Mouse (Mus musculus): ENCODE data around the gene Rhoc. TPM values are rescaled to one million over a fixed set of nuclear protein-coding genes. Genes with fewer than 3 reads are reported as not detected.

Rhoc gene
- polyA plus RNA-seq, 1 experiment from 2014 or later, result 192 TPM

DNA sequence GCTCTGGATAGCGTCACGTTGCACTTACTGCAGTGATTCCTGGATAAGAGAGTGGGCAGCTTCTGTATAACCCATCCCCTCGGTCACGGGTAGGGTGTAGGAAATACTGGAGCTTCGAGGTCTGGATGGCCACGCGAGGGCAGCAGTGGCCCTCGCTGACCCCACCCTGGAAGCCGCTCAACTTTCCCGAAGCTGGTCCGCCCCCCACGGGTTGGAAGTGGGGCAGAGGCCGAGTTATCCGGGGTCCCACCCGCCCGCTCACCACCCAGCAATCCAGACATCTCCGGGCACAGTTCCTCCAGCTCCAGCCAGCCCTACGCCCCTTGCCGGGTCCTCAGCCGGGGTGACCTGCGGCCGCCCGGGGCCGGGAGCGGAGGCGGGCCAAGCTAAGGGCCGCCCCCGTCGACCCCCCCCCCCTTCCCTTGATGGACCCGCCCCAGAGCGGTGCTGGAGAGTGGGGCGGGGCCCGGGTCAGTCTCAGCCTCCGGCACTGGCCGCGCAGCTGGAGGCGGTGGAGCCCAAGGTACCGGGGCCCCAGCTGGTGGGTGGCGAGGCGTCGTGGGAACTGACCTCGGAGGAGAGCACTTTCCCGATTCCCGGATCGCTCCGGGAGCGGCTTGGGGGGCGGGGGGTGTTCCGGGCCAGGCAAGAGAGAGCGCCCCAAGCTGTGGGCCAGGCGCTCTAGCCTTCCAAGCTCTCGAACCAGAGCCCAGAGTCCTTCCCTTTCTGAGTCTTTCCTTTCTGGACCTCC is 561 bp downstream of the Rhoc start:
- peak overlapping the region; percentile 87 for H3K4me3 ChIP-seq
- peaks cover 5% of the 10 kb centered on the region for H3K27me3 ChIP-seq (replicated peaks)
- peaks cover 36% of the 10 kb centered on the region for H3K36me3 ChIP-seq
- peak overlapping the region; percentile 96 for H3K4me2 ChIP-seq
- no peaks in the 10 kb centered on the region for H3K9me3 ChIP-seq
- H3K4me1 ChIP-seq, result peaks cover 63% of the 10 kb centered on the region
- H3K9ac ChIP-seq, result peak overlapping the region; percentile 96
- ATAC-seq (ENCODE audit: extremely low read depth, insufficient number of reproducible peaks, low FRiP score, low TSS enrichment), result peak; percentile 80
- peak overlapping the region; percentile 95 for H3K27ac ChIP-seq (replicated peaks)
- 1% methylated on average over 51 of the region's 52 CpGs for WGBS

DNA sequence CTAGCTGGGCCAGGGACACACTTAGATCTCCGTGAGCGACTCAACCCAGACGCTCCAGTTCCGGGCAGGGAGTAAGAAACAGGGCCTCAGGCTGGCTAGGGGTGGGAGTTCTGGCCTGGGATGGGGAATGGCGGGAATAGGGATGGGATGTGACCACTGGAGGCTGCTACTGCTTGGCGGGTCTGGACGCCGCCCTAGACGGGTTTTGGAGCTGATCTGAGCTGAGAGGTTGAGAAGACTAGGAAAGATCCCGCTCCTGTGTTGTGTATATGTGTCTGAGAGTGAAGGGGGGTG is 1.1 kb downstream of the Rhoc start:
- WGBS, result 0% methylated on average over 10 of the region's 10 CpGs
- peak overlapping the region; percentile 96 for H3K4me2 ChIP-seq
- H3K36me3 ChIP-seq, result peaks cover 42% of the 10 kb centered on the region
- no peak for ATAC-seq (ENCODE audit: extremely low read depth, insufficient number of reproducible peaks, low FRiP score, low TSS enrichment)
- no peaks in the 10 kb centered on the region for H3K27me3 ChIP-seq (replicated peaks)
- H3K4me3 ChIP-seq, result peak overlapping the region; percentile 87
- H3K9me3 ChIP-seq, result no peaks in the 10 kb centered on the region
- peak overlapping the region; percentile 95 for H3K27ac ChIP-seq (replicated peaks)
- H3K4me1 ChIP-seq, result peaks cover 63% of the 10 kb centered on the region
- H3K9ac ChIP-seq, result peak overlapping the region; percentile 96

GRCm38 (mm10) chr3:104789822-104790221 is 1.6 kb downstream of the Rhoc start:
- Histone ChIP-seq H3K9me3 (no peaks in the 10 kb centered on the region), H3K9ac (peak overlapping the region; percentile 96), H3K4me3 (peak overlapping the region; percentile 87), H3K4me2 (peak overlapping the region; percentile 96), H3K4me1 (peaks cover 64% of the 10 kb centered on the region), H3K36me3 (peaks cover 44% of the 10 kb centered on the region), H3K27ac (replicated peaks) (peak overlapping the region; percentile 95), H3K27me3 (replicated peaks) (no peaks in the 10 kb centered on the region)
- WGBS, result 15% methylated on average over 13 of the region's 13 CpGs
- no peak for ATAC-seq (ENCODE audit: extremely low read depth, insufficient number of reproducible peaks, low FRiP score, low TSS enrichment)

GRCm38 (mm10) chr3:104790401-104790937 is 2.3 kb downstream of the Rhoc start:
- peak overlapping the region; percentile 96 for H3K9ac ChIP-seq
- H3K4me1 ChIP-seq, result peaks cover 71% of the 10 kb centered on the region
- H3K27me3 ChIP-seq (replicated peaks), result no peaks in the 10 kb centered on the region
- peak overlapping the region; percentile 95 for H3K27ac ChIP-seq (replicated peaks)
- WGBS, result 8% methylated on average over 6 of the region's 6 CpGs
- peak overlapping the region; percentile 96 for H3K4me2 ChIP-seq
- H3K36me3 ChIP-seq, result peaks cover 47% of the 10 kb centered on the region
- ATAC-seq (ENCODE audit: extremely low read depth, insufficient number of reproducible peaks, low FRiP score, low TSS enrichment), result no peak
- H3K4me3 ChIP-seq, result peak overlapping the region; percentile 87
- no peaks in the 10 kb centered on the region for H3K9me3 ChIP-seq

GRCm38 (mm10) chr3:104791017-104791416 is 2.8 kb downstream of the Rhoc start:
- H3K9me3 ChIP-seq, result no peaks in the 10 kb centered on the region
- H3K27me3 ChIP-seq (replicated peaks), result no peaks in the 10 kb centered on the region
- peak overlapping the region; percentile 87 for H3K4me3 ChIP-seq
- H3K4me2 ChIP-seq, result peak overlapping the region; percentile 96
- WGBS, result 21% methylated on average over 4 of the region's 4 CpGs
- peaks cover 47% of the 10 kb centered on the region for H3K36me3 ChIP-seq
- no peak for ATAC-seq (ENCODE audit: extremely low read depth, insufficient number of reproducible peaks, low FRiP score, low TSS enrichment)
- H3K27ac ChIP-seq (replicated peaks), result peak overlapping the region; percentile 95
- H3K9ac ChIP-seq, result peak overlapping the region; percentile 96
- peaks cover 76% of the 10 kb centered on the region for H3K4me1 ChIP-seq

DNA sequence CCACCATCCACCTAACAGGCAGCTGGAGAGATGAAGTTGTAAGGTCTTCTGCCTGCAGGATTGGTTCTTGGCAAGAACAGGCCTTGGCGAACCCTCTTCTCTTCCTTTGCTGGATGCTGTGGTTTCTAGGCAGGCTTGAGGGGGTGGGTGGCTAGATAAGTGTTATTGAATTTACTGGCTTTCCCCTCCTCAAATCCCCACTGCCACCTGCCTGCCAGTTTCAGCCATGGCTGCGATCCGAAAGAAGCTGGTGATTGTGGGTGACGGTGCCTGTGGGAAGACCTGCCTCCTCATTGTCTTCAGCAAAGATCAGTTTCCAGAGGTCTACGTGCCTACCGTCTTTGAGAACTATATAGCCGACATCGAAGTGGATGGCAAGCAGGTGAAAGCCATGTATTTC is 3.5 kb downstream of the Rhoc start:
- Histone ChIP-seq H3K36me3 (peaks cover 52% of the 10 kb centered on the region), H3K4me2 (peak overlapping the region; percentile 96), H3K9me3 (no peaks in the 10 kb centered on the region), H3K9ac (peak overlapping the region; percentile 96), H3K27ac (replicated peaks) (peak overlapping the region; percentile 95; the same call in 1 of the 2 replicates), H3K4me3 (peak overlapping the region; percentile 87; the same call in 1 of the 2 replicates), H3K27me3 (replicated peaks) (no peaks in the 10 kb centered on the region), H3K4me1 (peaks cover 83% of the 10 kb centered on the region)
- no peak for ATAC-seq (ENCODE audit: extremely low read depth, insufficient number of reproducible peaks, low FRiP score, low TSS enrichment)
- WGBS, result 84% methylated on average over 8 of the region's 8 CpGs

GRCm38 (mm10) chr3:104792360-104793270 is 4.4 kb downstream of the Rhoc start:
- 53% methylated on average over 15 of the region's 15 CpGs for whole genome bisulfite sequencing
- no peaks in the 10 kb centered on the region for H3K9me3 ChIP-seq
- no peak for ATAC-seq (ENCODE audit: extremely low read depth, insufficient number of reproducible peaks, low FRiP score, low TSS enrichment)
- no peak overlapping the region for H3K4me3 ChIP-seq
- H3K27ac ChIP-seq (replicated peaks), result peak overlapping the region; percentile 96
- H3K9ac ChIP-seq, result peak overlapping the region; percentile 70
- H3K36me3 ChIP-seq, result peaks cover 61% of the 10 kb centered on the region
- peak overlapping the region; percentile 48 for H3K4me2 ChIP-seq
- H3K27me3 ChIP-seq (replicated peaks), result no peaks in the 10 kb centered on the region
- H3K4me1 ChIP-seq, result peaks cover 80% of the 10 kb centered on the region

- peak; percentile 84 for ATAC-seq (ENCODE audit: extremely low read depth, insufficient number of reproducible peaks, low FRiP score, low TSS enrichment)
- Histone ChIP-seq H3K36me3 (peaks cover 71% of the 10 kb centered on the region), H3K9ac (peak overlapping the region; percentile 70), H3K27me3 (replicated peaks) (no peaks in the 10 kb centered on the region), H3K27ac (replicated peaks) (peak overlapping the region; percentile 96), H3K4me1 (peaks cover 72% of the 10 kb centered on the region), H3K9me3 (no peaks in the 10 kb centered on the region), H3K4me2 (peak overlapping the region; percentile 48), H3K4me3 (peak overlapping the region; percentile 17; the same call in 1 of the 2 replicates)
- WGBS, result 34% methylated on average over 20 of the region's 20 CpGs
These were observed 6.0 kb downstream of the Rhoc start for GRCm38 (mm10) chr3:104793871-104794828.

GRCm38 (mm10) chr3:104794953-104795470 is 6.8 kb downstream of the Rhoc start:
- H3K4me1 ChIP-seq, result peaks cover 67% of the 10 kb centered on the region
- 47% methylated on average over 12 of the region's 12 CpGs for WGBS
- no peak overlapping the region for H3K4me3 ChIP-seq
- peak overlapping the region; percentile 96 for H3K27ac ChIP-seq (replicated peaks)
- H3K36me3 ChIP-seq, result peaks cover 80% of the 10 kb centered on the region
- peak overlapping the region; percentile 32 for H3K4me2 ChIP-seq
- ATAC-seq (ENCODE audit: extremely low read depth, insufficient number of reproducible peaks, low FRiP score, low TSS enrichment), result no peak
- peak overlapping the region; percentile 72 for H3K9ac ChIP-seq
- no peaks in the 10 kb centered on the region for H3K27me3 ChIP-seq (replicated peaks)
- no peaks in the 10 kb centered on the region for H3K9me3 ChIP-seq

GRCm38 (mm10) chr3:104795661-104796340 is 7.6 kb downstream of the Rhoc start:
- peak overlapping the region; percentile 96 for H3K27ac ChIP-seq (replicated peaks)
- no peak overlapping the region for H3K4me3 ChIP-seq
- ATAC-seq (ENCODE audit: extremely low read depth, insufficient number of reproducible peaks, low FRiP score, low TSS enrichment), result no peak
- 60% methylated on average over 15 of the region's 15 CpGs for WGBS
- H3K9ac ChIP-seq, result peak overlapping the region; percentile 19; the same call in 1 of the 2 replicates
- no peak overlapping the region for H3K4me2 ChIP-seq
- H3K9me3 ChIP-seq, result no peaks in the 10 kb centered on the region
- peaks cover 87% of the 10 kb centered on the region for H3K36me3 ChIP-seq
- no peaks in the 10 kb centered on the region for H3K27me3 ChIP-seq (replicated peaks)
- peaks cover 59% of the 10 kb centered on the region for H3K4me1 ChIP-seq

Data from heart, embryonic 13.5 days (tissue).